Mouse (Mus musculus): ENCODE results near the gene Gm10310. TPM values are rescaled to one million over a fixed set of nuclear protein-coding genes. Genes with fewer than 3 reads are reported as not detected.

The Gm10310 gene
- not detected in 2 replicates for total RNA-seq (2023)

GRCm38 (mm10) chr10:129984962-129985361, at the start of gene Gm10310:
TSS of gene Gm10310 (minus strand) at chr10:129985062.

GRCm38 (mm10) chr10:130030048-130030447, 45.2 kb upstream of the Gm10310 start, which contains the start of gene Olfr821:
TSS of gene Olfr821 (plus strand) at chr10:130030348.

GRCm38 (mm10) chr10:130012321-130012720, 27.5 kb upstream of the Gm10310 start, which contains the start of gene Olfr820:
TSS of gene Olfr820 (plus strand) at chr10:130012621.

GRCm38 (mm10) chr10:129976040-129976439, 8.8 kb downstream of the Gm10310 start, which contains the start of gene Olfr247:
TSS of gene Olfr247 (minus strand) at chr10:129976140.

GRCm38 (mm10) chr10:129967166-129967565, 17.7 kb downstream of the Gm10310 start, which contains the start of gene Olfr819:
TSS of gene Olfr819 (minus strand) at chr10:129967266.

GRCm38 (mm10) chr10:129949000-129949399, 35.9 kb downstream of the Gm10310 start, which contains the start of gene Olfr818:
TSS of gene Olfr818 (minus strand) at chr10:129949100.

Other genes starting within 250 kb of the Gm10310 start
- not detected in 2 replicates for gene Olfr806, start 243.1 kb downstream of the Gm10310 start, total RNA-seq (2023)
- gene Olfr807, start 227.3 kb downstream of the Gm10310 start, total RNA-seq (2023): not detected in 2 replicates
- not detected in 2 replicates for gene Olfr808, start 219.6 kb downstream of the Gm10310 start, total RNA-seq (2023)
- gene Olfr809, start 210.4 kb downstream of the Gm10310 start, total RNA-seq (2023): not detected in 2 replicates
- gene Olfr810, start 190.1 kb downstream of the Gm10310 start, total RNA-seq (2023): not detected in 2 replicates
- not detected in 2 replicates for gene Olfr811, start 180.7 kb downstream of the Gm10310 start, total RNA-seq (2023)
- gene Olfr812, start 139.0 kb downstream of the Gm10310 start, total RNA-seq (2023): not detected in 2 replicates
- gene Olfr813, start 129.7 kb downstream of the Gm10310 start, total RNA-seq (2023): not detected in 2 replicates
- not detected in 2 replicates for gene Olfr814, start 105.2 kb downstream of the Gm10310 start, total RNA-seq (2023)
- not detected in 2 replicates for gene Olfr815, start 79.2 kb downstream of the Gm10310 start, total RNA-seq (2023)
- not detected in 2 replicates for gene Olfr816, start 69.5 kb downstream of the Gm10310 start, total RNA-seq (2023)
- gene Olfr818, start 36.0 kb downstream of the Gm10310 start, total RNA-seq (2023): not detected in 2 replicates
- not detected in 2 replicates for gene Olfr819, start 17.8 kb downstream of the Gm10310 start, total RNA-seq (2023)
- gene Olfr247, start 8.9 kb downstream of the Gm10310 start, total RNA-seq (2023): not detected in 2 replicates
- not detected in 2 replicates for gene Olfr820, start 27.6 kb upstream of the Gm10310 start, total RNA-seq (2023)
- gene Olfr821, start 45.3 kb upstream of the Gm10310 start, total RNA-seq (2023): not detected in 2 replicates
- gene Olfr822, start 86.1 kb upstream of the Gm10310 start, total RNA-seq (2023): not detected in 2 replicates
- gene Olfr823, start 130.3 kb upstream of the Gm10310 start, total RNA-seq (2023): not detected in 2 replicates
- gene Olfr824, start 144.9 kb upstream of the Gm10310 start, total RNA-seq (2023): not detected in 2 replicates
- gene Olfr825, start 181.7 kb upstream of the Gm10310 start, total RNA-seq (2023): not detected in 2 replicates
- gene Olfr826, start 199.1 kb upstream of the Gm10310 start, total RNA-seq (2023): not detected in 2 replicates
- not detected in 2 replicates for gene Olfr827, start 229.3 kb upstream of the Gm10310 start, total RNA-seq (2023)

All from neutrophil, adult 65 days (primary cell).